In genomic region chr11:76429046-76429445, GRCm38 (mm10) we compare ENCODE assay signal across 8 mouse cellular contexts. TPM values are rescaled to one million over a fixed set of nuclear protein-coding genes. Genes with fewer than 3 reads are reported as not detected.
DNase-seq lines count a peak whose midpoint lies in the region; ATAC-seq and TF ChIP-seq lines count a peak whose summit lies in the region.

No protein-coding gene starts in this region.

- no peak overlapping the region for H3K4me2 ChIP-seq in heart, embryonic 16.5 days (ENCODE audit: low read depth, low read length)
- no peak overlapping the region for H3K4me2 ChIP-seq in embryonic facial prominence, embryonic 13.5 days
- no peak overlapping the region for H3K4me2 ChIP-seq in midbrain, embryonic 16.5 days (ENCODE audit: low read length)

- H3K9ac ChIP-seq in heart, embryonic 16.5 days (ENCODE audit: low read length), result no peak overlapping the region
- H3K9ac ChIP-seq in MEL (ENCODE audit: control insufficient read depth, low read depth, low read length, poor library complexity, severe bottlenecking), result no peak overlapping the region
- peak overlapping the region; percentile 57; the same call in 1 of the 2 replicates for H3K9ac ChIP-seq in embryonic facial prominence, embryonic 13.5 days
- H3K9ac ChIP-seq in midbrain, embryonic 16.5 days (ENCODE audit: low read depth, low read length), result no peak overlapping the region

- intact Hi-C loops in heart, postnatal 25 days (cut with DNase I), result no loop called here

- WGBS in heart, embryonic 16.5 days, result 55% methylated on average over 4 of the region's 4 CpGs
- 50% methylated on average over 4 of the region's 4 CpGs for WGBS in embryonic facial prominence, embryonic 13.5 days
- 57% methylated on average over 4 of the region's 4 CpGs for WGBS in midbrain, embryonic 16.5 days

- TF ChIP-seq RAD21 in MEL (IDR thresholded peaks at IDR 0.05; ENCODE audit: low read depth, low read length), result peak; percentile 19; the same call in 1 of the 2 replicates

- TF ChIP-seq POLR2A in MEL (IDR thresholded peaks at IDR 0.05; ENCODE audit: control insufficient read depth in 1 of 2, insufficient read depth in 1 of 2, low read depth in 1 of 2, low read length in 2 of 2, poor library complexity in 1 of 2), result no peak

- TF ChIP-seq CTCF in MEL (IDR thresholded peaks at IDR 0.05 in 2 of 3, conservative IDR thresholded peaks at IDR 0.05 in 1 of 3; ENCODE audit: control insufficient read depth in 1 of 3, insufficient read depth in 1 of 3, low read depth in 2 of 3, low read length in 3 of 3, poor library complexity in 1 of 3, severe bottlenecking in 1 of 3), result peak in 2 of 3 experiments; percentile 45 to 52; a peak in 4 of 6 replicates

- H3K4me1 ChIP-seq in heart, embryonic 16.5 days (ENCODE audit: control insufficient read depth, insufficient read depth, low read length), result peaks cover 60% of the 10 kb centered on the region
- H3K4me1 ChIP-seq in MEL (ENCODE audit: control insufficient read depth in 1 of 2, insufficient read depth in 2 of 2, low read length in 2 of 2), result no peaks in the 10 kb centered on the region
- H3K4me1 ChIP-seq in embryonic facial prominence, embryonic 13.5 days, result peaks cover 57% of the 10 kb centered on the region
- H3K4me1 ChIP-seq in midbrain, embryonic 16.5 days (ENCODE audit: control insufficient read depth, insufficient read depth, low read length), result no peaks in the 10 kb centered on the region

- ATAC-seq in heart, embryonic 16.5 days (replicated peaks; ENCODE audit: extremely low read depth, insufficient read depth, low FRiP score), result no peak
- no peak for ATAC-seq in embryonic facial prominence, embryonic 13.5 days (ENCODE audit: insufficient number of reproducible peaks, insufficient read depth, low FRiP score, low TSS enrichment, low read depth)
- ATAC-seq in midbrain, embryonic 16.5 days, result no peak

- no peaks in the 10 kb centered on the region for H3K27me3 ChIP-seq in heart, embryonic 16.5 days (ENCODE audit: control insufficient read depth, insufficient read depth, low read length)
- no peaks in the 10 kb centered on the region for H3K27me3 ChIP-seq in MEL (ENCODE audit: control insufficient read depth in 1 of 2, insufficient read depth in 2 of 2, low read length in 2 of 2)
- H3K27me3 ChIP-seq in embryonic facial prominence, embryonic 13.5 days, result no peaks in the 10 kb centered on the region
- H3K27me3 ChIP-seq in midbrain, embryonic 16.5 days (ENCODE audit: control insufficient read depth, insufficient read depth, low read depth, low read length), result no peaks in the 10 kb centered on the region

- no peak overlapping the region for H3K4me3 ChIP-seq in heart, embryonic 16.5 days (ENCODE audit: low read length)
- no peak overlapping the region for H3K4me3 ChIP-seq in MEL (ENCODE audit: control insufficient read depth in 1 of 2, insufficient read depth in 1 of 2, low read depth in 2 of 2, low read length in 2 of 2)
- H3K4me3 ChIP-seq in embryonic facial prominence, embryonic 13.5 days, result no peak overlapping the region
- no peak overlapping the region for H3K4me3 ChIP-seq in midbrain, embryonic 16.5 days (ENCODE audit: low read depth, low read length)

- H3K36me3 ChIP-seq in heart, embryonic 16.5 days (ENCODE audit: control insufficient read depth, insufficient read depth), result no peaks in the 10 kb centered on the region; the same call in 1 of the 2 replicates
- H3K36me3 ChIP-seq in MEL (ENCODE audit: control insufficient read depth in 1 of 2, insufficient read depth in 2 of 2, low read length in 2 of 2), result no peaks in the 10 kb centered on the region
- H3K36me3 ChIP-seq in embryonic facial prominence, embryonic 13.5 days, result peaks cover 38% of the 10 kb centered on the region
- H3K36me3 ChIP-seq in midbrain, embryonic 16.5 days (ENCODE audit: control insufficient read depth, insufficient read depth, low read length), result peaks cover 22% of the 10 kb centered on the region

- no peak for TF ChIP-seq EP300 in MEL (IDR thresholded peaks at IDR 0.05; ENCODE audit: low read depth in 1 of 2, low read length in 2 of 2)

- no peaks in the 10 kb centered on the region for H3K9me3 ChIP-seq in heart, embryonic 16.5 days (replicated peaks; ENCODE audit: control insufficient read depth, low read length)
- no peaks in the 10 kb centered on the region for H3K9me3 ChIP-seq in MEL (replicated peaks; ENCODE audit: insufficient read depth, low read length)
- H3K9me3 ChIP-seq in embryonic facial prominence, embryonic 13.5 days, result no peaks in the 10 kb centered on the region
- no peaks in the 10 kb centered on the region for H3K9me3 ChIP-seq in midbrain, embryonic 16.5 days (replicated peaks; ENCODE audit: control insufficient read depth, low read length, poor library complexity, severe bottlenecking)

- H3K27ac ChIP-seq in heart, embryonic 16.5 days (ENCODE audit: low read length), result peak overlapping the region; percentile 86
- no peak overlapping the region for H3K27ac ChIP-seq in MEL (ENCODE audit: control insufficient read depth, low read depth, low read length)
- H3K27ac ChIP-seq in embryonic facial prominence, embryonic 13.5 days, result peak overlapping the region; percentile 95
- peak overlapping the region; percentile 30; the same call in 1 of the 2 replicates for H3K27ac ChIP-seq in midbrain, embryonic 16.5 days (ENCODE audit: low read length)

- no peak for DNase-seq in heart, postnatal 25 days (ENCODE audit: low spot score)
- peak; percentile 29 for DNase-seq in MEL (ENCODE audit: low read depth, low spot score)
- no peak for DNase-seq in kidney, adult 9 months
- DNase-seq in kidney, postnatal 25 days, result no peak
- no peak for DNase-seq in spleen, adult 12 weeks (ENCODE audit: low spot score)

- no peaks in the 10 kb centered on the region for H3K79me2 ChIP-seq in MEL (ENCODE audit: control insufficient read depth, insufficient read depth, low read length, poor library complexity)

TF ChIP-seq in MEL, 35 proteins besides CTCF, POLR2A, EP300 and RAD21:
- no peak for TF ChIP-seq RCOR1 (IDR thresholded peaks at IDR 0.05; ENCODE audit: low read depth, low read length)
- peak; percentile 33 for TF ChIP-seq SMC3 (IDR thresholded peaks at IDR 0.05; ENCODE audit: low read depth, low read length)
- TF ChIP-seq ZC3H11A (IDR thresholded peaks at IDR 0.05; ENCODE audit: low read depth, low read length), result 0 out of 2 replicates have a peak, but pooled peaks have one; percentile 4

RNA-seq across cellular contexts. Expression of gene Timm22, which starts 22.3 kb away (rescaled TPM):
- polyA plus RNA-seq in heart, embryonic 16.5 days (2015; fragmentation: Nextera tagmentation; extraction: Ambion mirVana), result 81.6 and 84.4 TPM in 2 replicates
- total RNA-seq in heart, postnatal 25 days (2021), result 10 to 100 TPM; 51.1 to 57.1 TPM
- 71.6 and 77.0 TPM in 2 replicates for total RNA-seq in MEL (2012; rRNA removed)
- polyA plus RNA-seq in MEL (2012; ENCODE audit: insufficient read depth in 1 of 2, insufficient read length in 2 of 2, low read depth in 1 of 2, low replicate concordance in 2 of 2, missing spikeins in 1 of 2), result 10 to 100 TPM in 1 of 2 experiments, not detected in 1; 47.4 TPM
- 111 and 130 TPM in 2 replicates for polyA plus RNA-seq in embryonic facial prominence, embryonic 13.5 days (2015; fragmentation: Nextera tagmentation; extraction: Ambion mirVana)
- polyA plus RNA-seq in midbrain, embryonic 16.5 days (2015; fragmentation: Nextera tagmentation; extraction: Ambion mirVana), result 95.9 and 105 TPM in 2 replicates

RNA-seq across cellular contexts. Expression of gene Nxn, which starts 30.1 kb away (rescaled TPM):
- polyA plus RNA-seq in heart, embryonic 16.5 days (2015; fragmentation: Nextera tagmentation; extraction: Ambion mirVana), result 20.8 and 21.2 TPM in 2 replicates
- 10 to 100 TPM; 11.6 to 14.8 TPM for total RNA-seq in heart, postnatal 25 days (2021)
- total RNA-seq in MEL (2012; rRNA removed), result 53.0 and 65.8 TPM in 2 replicates
- polyA plus RNA-seq in MEL (2012; ENCODE audit: insufficient read depth in 1 of 2, insufficient read length in 2 of 2, low read depth in 1 of 2, low replicate concordance in 2 of 2, missing spikeins in 1 of 2), result 10 to 100 TPM; 52.8 to 54.3 TPM
- 76.8 and 77.6 TPM in 2 replicates for polyA plus RNA-seq in embryonic facial prominence, embryonic 13.5 days (2015; fragmentation: Nextera tagmentation; extraction: Ambion mirVana)
- 16.3 and 17.4 TPM in 2 replicates for polyA plus RNA-seq in midbrain, embryonic 16.5 days (2015; fragmentation: Nextera tagmentation; extraction: Ambion mirVana)
